Mouse (Mus musculus): Measurements from ENCODE around the gene Hrc. TPM values are rescaled to one million over a fixed set of nuclear protein-coding genes. Genes with fewer than 3 reads are reported as not detected.

Hrc gene
- total and polyA plus RNA-seq, 3 experiments: 0.22 TPM; not detected in 2

DNA sequence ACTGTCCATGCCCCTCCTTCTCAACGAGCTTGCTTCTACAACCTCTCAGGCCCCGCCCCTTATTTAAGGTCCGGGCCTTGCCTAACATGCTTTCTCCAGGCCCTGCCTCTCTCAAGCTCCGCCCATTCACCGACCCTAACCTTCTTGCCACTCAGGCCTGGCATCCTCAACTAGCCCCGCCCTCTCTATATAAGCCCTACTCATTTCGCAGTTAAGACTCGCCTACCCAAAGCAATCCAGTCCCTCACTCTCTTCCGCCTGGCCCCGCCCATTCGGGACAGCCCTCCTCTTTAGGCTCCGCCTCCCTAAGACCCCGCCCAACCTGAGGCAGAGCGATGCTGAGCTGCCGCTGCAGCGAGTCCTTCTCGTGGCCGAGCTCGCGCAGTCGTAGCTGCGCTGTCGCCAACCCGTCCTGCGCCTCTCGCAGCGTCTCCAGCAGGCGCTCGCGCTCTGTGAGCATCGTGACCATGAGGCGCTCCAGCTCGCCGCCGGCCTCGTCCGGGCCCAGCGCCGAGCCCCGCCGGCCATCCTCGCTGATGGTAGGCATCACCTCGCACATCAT lies 26.2 kb downstream of the Hrc start (continued):
- TF ChIP-seq TAL1 (IDR thresholded peaks at IDR 0.05; ENCODE audit: low read length) (no peak), GATA1 (IDR thresholded peaks at IDR 0.05; ENCODE audit: low read depth, low read length) (no peak), MYC (IDR thresholded peaks at IDR 0.05; ENCODE audit: low read depth, low read length) (no peak), ZMIZ1 (IDR thresholded peaks at IDR 0.05; ENCODE audit: low read depth, low read length) (no peak), ELF1 (IDR thresholded peaks at IDR 0.05; ENCODE audit: low read depth, low read length) (peak; percentile 60; the same call in 1 of the 2 replicates), GABPA (IDR thresholded peaks at IDR 0.05; ENCODE audit: low read depth, low read length) (no peak), RAD21 (IDR thresholded peaks at IDR 0.05; ENCODE audit: low read depth, low read length) (no peak), NELFE (IDR thresholded peaks at IDR 0.05; ENCODE audit: low read depth, low read length) (peak; percentile 74), CHD1 (IDR thresholded peaks at IDR 0.05; ENCODE audit: low read depth, low read length) (no peak), MAFK (IDR thresholded peaks at IDR 0.05; ENCODE audit: borderline replicate concordance, low read depth, low read length) (no peak), POLR2AphosphoS2 (IDR thresholded peaks at IDR 0.05; ENCODE audit: low read length) (peak; percentile 69; the same call in 1 of the 2 replicates), POLR2A (IDR thresholded peaks at IDR 0.05; ENCODE audit: control insufficient read depth in 1 of 2, insufficient read depth in 1 of 2, low read depth in 1 of 2, low read length in 2 of 2, poor library complexity in 1 of 2) (peak; percentile 70 to 87), MYB (IDR thresholded peaks at IDR 0.05; ENCODE audit: low read depth, low read length) (no peak), CHD2 (IDR thresholded peaks at IDR 0.05; ENCODE audit: low read length) (no peak), USF1 (IDR thresholded peaks at IDR 0.05; ENCODE audit: low read depth, low read length) (no peak), MXI1 (IDR thresholded peaks at IDR 0.05; ENCODE audit: low read depth, low read length) (peak; percentile 43), ZC3H11A (IDR thresholded peaks at IDR 0.05; ENCODE audit: low read depth, low read length) (no peak), CTCF (IDR thresholded peaks at IDR 0.05 in 2 of 3, conservative IDR thresholded peaks at IDR 0.05 in 1 of 3; ENCODE audit: control insufficient read depth in 1 of 3, insufficient read depth in 1 of 3, low read depth in 2 of 3, low read length in 3 of 3, poor library complexity in 1 of 3, severe bottlenecking in 1 of 3) (no peak), BHLHE40 (IDR thresholded peaks at IDR 0.05; ENCODE audit: borderline replicate concordance, low read depth, low read length) (no peak), MEF2A (IDR thresholded peaks at IDR 0.05; ENCODE audit: extremely low read depth, insufficient replicate concordance, low read depth, low read length, poor library complexity, severe bottlenecking) (no peak)

- no peak overlapping the region for H3K9ac ChIP-seq (ENCODE audit: control insufficient read depth, low read depth, low read length, poor library complexity, severe bottlenecking)
- H3K9me3 ChIP-seq (replicated peaks; ENCODE audit: insufficient read depth, low read length): no peaks in the 10 kb centered on the region
- H3K4me1 ChIP-seq (ENCODE audit: control insufficient read depth in 1 of 2, insufficient read depth in 2 of 2, low read length in 2 of 2): peaks cover 6 to 21% of the 10 kb centered on the region in 2 experiments
- no peak overlapping the region for H3K27ac ChIP-seq (ENCODE audit: control insufficient read depth, low read depth, low read length)
- no peak overlapping the region for H3K4me3 ChIP-seq (ENCODE audit: control insufficient read depth in 1 of 2, insufficient read depth in 1 of 2, low read depth in 2 of 2, low read length in 2 of 2)
- DNase-seq (ENCODE audit: low read depth, low spot score): peak; percentile 89
- H3K27me3 ChIP-seq (ENCODE audit: control insufficient read depth in 1 of 2, insufficient read depth in 2 of 2, low read length in 2 of 2): no peaks in the 10 kb centered on the region
- no peaks in the 10 kb centered on the region; the same call in 1 of the 2 replicates for H3K79me2 ChIP-seq (ENCODE audit: control insufficient read depth, insufficient read depth, low read length, poor library complexity)
- TF ChIP-seq MAFK (IDR thresholded peaks at IDR 0.05; ENCODE audit: borderline replicate concordance, low read depth, low read length): no peak
- TF ChIP-seq RCOR1 (IDR thresholded peaks at IDR 0.05; ENCODE audit: low read depth, low read length): no peak
- H3K36me3 ChIP-seq (ENCODE audit: control insufficient read depth in 1 of 2, insufficient read depth in 2 of 2, low read length in 2 of 2): peaks cover 0 to 15% of the 10 kb centered on the region in 2 experiments; a peak in 2 of 4 replicates
Observed at GRCm38 (mm10) chr7:45362801-45363200, 27.7 kb downstream of the Hrc start.
